Mouse (Mus musculus): Measurements from ENCODE around the gene Elp6.

Gene Elp6

GRCm38 (mm10) chr9:110304969-110305651 is at the start of gene Elp6:
Gene Elp6 (plus strand): TSS chr9:110305173.
- peak; percentile 81 to 82 for DNase-seq (ENCODE audit: low spot score in 2 of 2)

- DNase-seq (ENCODE audit: low spot score in 2 of 2), result no peak
Measured at GRCm38 (mm10) chr9:110255407-110256019, 49.5 kb upstream of the Elp6 start.

- DNase-seq (ENCODE audit: low spot score in 2 of 2), result no peak
Measured at GRCm38 (mm10) chr9:110258646-110259045, 46.3 kb upstream of the Elp6 start.

- no peak for DNase-seq (ENCODE audit: low spot score in 2 of 2)
Measured at GRCm38 (mm10) chr9:110259118-110259517, 45.9 kb upstream of the Elp6 start.

GRCm38 (mm10) chr9:110263181-110263580 is 41.8 kb upstream of the Elp6 start:
- no peak for DNase-seq (ENCODE audit: low spot score in 2 of 2)

- no peak for DNase-seq (ENCODE audit: low spot score in 2 of 2)
Measured at GRCm38 (mm10) chr9:110264991-110265390, 40.0 kb upstream of the Elp6 start.

- no peak for DNase-seq (ENCODE audit: low spot score in 2 of 2)
Measured at GRCm38 (mm10) chr9:110268416-110268815, 36.6 kb upstream of the Elp6 start.

- no peak for DNase-seq (ENCODE audit: low spot score in 2 of 2)
Measured at GRCm38 (mm10) chr9:110272330-110272729, 32.6 kb upstream of the Elp6 start.

GRCm38 (mm10) chr9:110273507-110273906 is 31.5 kb upstream of the Elp6 start:
- DNase-seq (ENCODE audit: low spot score in 2 of 2), result no peak

GRCm38 (mm10) chr9:110275882-110276281 is 29.1 kb upstream of the Elp6 start:
- DNase-seq (ENCODE audit: low spot score in 2 of 2), result peak in 1 of 2 experiments; percentile 13

GRCm38 (mm10) chr9:110277431-110277881 is 27.5 kb upstream of the Elp6 start:
- no peak for DNase-seq (ENCODE audit: low spot score in 2 of 2)

- DNase-seq (ENCODE audit: low spot score in 2 of 2), result no peak
Measured at GRCm38 (mm10) chr9:110284075-110284697, 20.8 kb upstream of the Elp6 start.

- no peak for DNase-seq (ENCODE audit: low spot score in 2 of 2)
Measured at GRCm38 (mm10) chr9:110287321-110287924, 17.6 kb upstream of the Elp6 start.

- DNase-seq (ENCODE audit: low spot score in 2 of 2), result no peak
Measured at GRCm38 (mm10) chr9:110293254-110293718, 11.7 kb upstream of the Elp6 start.

GRCm38 (mm10) chr9:110293873-110294415 is 11.0 kb upstream of the Elp6 start:
- DNase-seq (ENCODE audit: low spot score in 2 of 2), result no peak

- DNase-seq (ENCODE audit: low spot score in 2 of 2), result no peak
Measured at GRCm38 (mm10) chr9:110294786-110295185, 10.2 kb upstream of the Elp6 start.

GRCm38 (mm10) chr9:110296867-110297627 is 7.9 kb upstream of the Elp6 start:
- DNase-seq (ENCODE audit: low spot score in 2 of 2), result peak; percentile 37 to 71

GRCm38 (mm10) chr9:110304516-110304915 is 457 bp upstream of the Elp6 start:
- DNase-seq (ENCODE audit: low spot score in 2 of 2), result peak; percentile 24 to 42

GRCm38 (mm10) chr9:110306371-110306770 is 1.4 kb downstream of the Elp6 start:
- DNase-seq (ENCODE audit: low spot score in 2 of 2), result no peak

GRCm38 (mm10) chr9:110314706-110315105 is 9.7 kb downstream of the Elp6 start:
- DNase-seq (ENCODE audit: low spot score in 2 of 2), result no peak

GRCm38 (mm10) chr9:110315410-110315809 is 10.4 kb downstream of the Elp6 start:
- no peak for DNase-seq (ENCODE audit: low spot score in 2 of 2)
